Mouse (Mus musculus) MN1 (cell line): ENCODE results near the gene Gnb1l.

Experiments used
- DNase-seq: peaks from one replicate; pipeline ENCODE4 v3.0.0-alpha.2; 2016; ENCODE audit warnings: low spot score

Gnb1l gene

DNA sequence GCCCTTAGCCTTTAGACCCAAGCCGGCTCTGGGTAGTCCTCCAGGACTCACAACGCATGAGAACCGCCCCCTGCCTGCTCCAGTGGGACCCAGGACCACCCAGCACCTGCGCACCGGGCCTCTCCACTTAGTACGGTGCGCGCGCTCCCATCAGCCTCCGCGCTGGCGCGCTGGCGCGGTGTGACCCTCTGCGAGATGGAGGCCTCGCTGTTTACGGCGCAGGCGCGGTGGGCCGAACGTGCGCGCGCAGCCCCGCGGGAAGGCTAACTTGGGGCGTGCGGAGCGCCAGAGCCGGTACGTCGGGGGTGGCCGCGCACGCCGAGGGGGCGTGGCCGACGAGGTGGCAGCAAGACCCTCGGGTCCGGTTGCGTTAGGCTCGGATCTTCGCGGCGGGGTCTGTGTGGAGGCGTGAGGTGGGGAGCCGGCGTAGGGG is at the start of gene Gnb1l, which contains the start of gene Rtl10:
Gene Gnb1l, plus strand, starts transcription at position 156 of the 433 bp plus-strand sequence.
Gene Rtl10, plus strand, starts transcription at position 344 of the 433 bp plus-strand sequence.
- peak; percentile 95 for DNase-seq

DNA sequence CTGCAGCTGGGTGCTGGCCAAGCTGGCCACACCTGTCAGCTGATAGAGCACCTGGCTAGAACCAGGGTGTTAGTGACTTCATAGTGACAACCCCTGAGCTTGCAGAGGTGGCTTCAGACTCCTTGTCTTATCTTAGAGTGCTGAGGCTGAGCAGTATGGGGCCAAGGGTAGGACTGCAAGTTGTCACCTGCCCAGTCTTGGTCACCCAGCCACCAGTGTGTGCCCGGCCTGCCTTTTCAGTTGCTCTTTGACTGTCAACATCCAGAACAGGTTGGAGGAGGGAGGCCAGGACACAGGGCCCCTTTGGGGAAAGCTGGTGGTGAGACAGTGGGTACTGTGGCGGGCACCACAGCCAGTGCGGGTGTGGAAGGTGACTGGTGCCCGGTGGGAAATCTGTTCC is 49.5 kb upstream of the Gnb1l start:
- DNase-seq, result no peak

DNA sequence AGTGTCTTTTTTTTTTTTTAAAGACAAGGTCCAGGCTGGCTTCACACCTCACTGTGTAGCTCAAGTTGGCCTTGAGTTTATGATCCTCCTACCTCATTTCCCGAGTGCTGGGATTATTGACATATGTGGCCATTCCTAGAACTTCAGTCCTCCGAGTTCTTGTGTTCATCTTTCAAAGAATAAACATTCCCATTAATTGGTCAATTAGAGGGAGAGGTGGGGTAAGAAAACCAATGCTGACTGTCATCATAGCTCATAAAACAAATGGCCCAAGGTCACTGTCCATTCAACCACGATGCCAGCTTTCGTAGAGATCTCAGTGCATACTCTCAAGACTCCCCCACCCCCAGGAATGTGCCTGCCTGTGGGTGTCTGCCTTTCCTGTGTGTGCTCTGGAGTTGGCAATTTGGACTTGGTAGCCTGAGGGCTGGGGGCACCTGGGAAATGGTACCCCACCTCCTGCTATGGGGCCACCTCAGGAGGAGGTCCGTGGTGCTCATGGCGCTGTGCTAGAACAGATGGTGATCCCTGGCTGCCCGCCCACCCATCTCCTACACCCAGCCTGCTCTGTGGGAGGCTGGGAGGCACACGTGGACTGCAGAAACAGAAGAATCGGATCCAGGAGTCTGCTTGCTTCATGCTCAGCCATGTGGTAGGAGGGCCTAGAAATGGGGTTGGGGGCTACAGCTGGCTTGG is 46.9 kb upstream of the Gnb1l start:
- no peak for DNase-seq

DNA sequence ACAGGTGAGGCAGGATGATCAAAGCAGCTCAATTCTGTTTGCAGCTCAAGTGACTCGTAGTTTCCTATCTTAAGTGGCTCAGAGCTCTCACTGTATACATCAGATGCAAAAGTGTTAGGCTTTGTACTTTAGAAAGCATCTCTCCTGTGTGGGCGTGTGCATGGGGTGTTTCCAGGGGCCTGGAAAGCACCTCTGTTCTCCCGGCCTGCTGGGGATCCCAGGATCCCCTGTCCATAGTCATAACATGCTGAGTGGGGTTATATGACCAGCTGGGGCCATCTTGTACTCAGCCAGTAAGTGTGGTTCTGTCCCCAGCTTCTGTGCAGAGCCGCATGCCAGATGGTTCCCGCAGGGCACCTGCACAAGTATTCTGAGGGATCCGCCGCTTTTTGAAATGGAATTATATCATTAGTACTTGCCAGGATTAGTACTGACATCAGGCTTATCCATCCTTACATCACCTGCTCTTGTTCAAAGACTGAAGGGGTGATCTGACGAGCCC is 46.1 kb upstream of the Gnb1l start:
- DNase-seq, result no peak

DNA sequence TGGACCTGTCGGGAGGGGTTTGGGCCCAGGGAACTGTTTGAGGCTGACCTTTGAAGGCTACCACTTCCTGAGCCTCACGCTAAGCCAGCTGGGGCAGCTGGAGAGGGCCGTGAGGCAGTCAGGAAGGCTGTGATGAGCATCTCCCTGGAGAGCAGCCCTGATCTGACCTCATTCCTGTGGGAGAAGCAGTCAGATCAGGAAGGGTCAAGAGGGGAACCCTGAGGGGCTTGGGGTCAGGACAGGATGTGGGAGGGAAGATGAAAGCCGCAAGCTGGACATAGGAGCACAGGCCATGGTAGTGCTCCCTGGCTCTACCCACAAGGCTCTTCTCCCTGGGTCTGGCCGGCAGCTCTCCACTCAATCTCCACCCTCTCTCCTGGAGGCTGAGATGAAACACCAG is 44.7 kb upstream of the Gnb1l start:
- DNase-seq, result no peak

DNA sequence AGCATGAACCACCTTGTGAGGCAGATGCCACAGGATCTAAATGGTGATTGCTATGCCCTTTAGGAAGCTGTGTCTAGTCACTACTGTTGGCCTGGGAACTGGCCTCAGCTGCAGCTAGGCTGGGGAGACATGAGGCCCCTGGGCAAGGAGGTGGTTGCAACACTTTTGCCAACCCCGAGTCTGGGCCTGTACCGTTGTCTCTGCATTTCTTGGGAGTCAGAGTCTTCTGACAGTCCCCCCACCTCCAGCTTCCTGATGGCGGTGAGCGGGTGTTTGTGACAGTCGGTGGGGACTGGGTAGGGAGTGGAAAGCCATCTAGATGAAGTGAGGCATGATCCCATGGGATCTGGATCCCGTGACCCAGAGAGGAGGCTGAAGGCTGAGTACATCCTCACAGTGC is 43.1 kb upstream of the Gnb1l start:
- DNase-seq, result no peak

DNA sequence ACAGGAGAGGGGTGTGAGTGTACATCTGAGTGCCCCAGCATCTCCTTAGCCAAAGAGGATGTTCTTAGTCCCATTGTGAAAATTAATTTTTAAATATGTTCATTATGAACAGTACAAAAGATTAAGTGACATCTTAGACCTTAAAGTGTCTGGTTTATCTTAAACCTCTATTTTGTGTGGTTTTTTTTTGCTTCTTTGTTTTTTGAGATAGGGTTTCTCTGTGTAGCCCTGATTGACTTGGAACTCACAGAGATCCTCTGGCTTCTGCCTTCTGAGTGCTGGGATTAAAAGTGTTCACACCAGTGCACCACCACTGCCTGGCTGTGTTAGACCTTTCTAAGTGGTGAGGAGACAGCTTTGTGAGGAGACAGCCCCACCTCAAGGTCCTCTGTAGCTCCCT is 39.9 kb upstream of the Gnb1l start:
- no peak for DNase-seq

DNA sequence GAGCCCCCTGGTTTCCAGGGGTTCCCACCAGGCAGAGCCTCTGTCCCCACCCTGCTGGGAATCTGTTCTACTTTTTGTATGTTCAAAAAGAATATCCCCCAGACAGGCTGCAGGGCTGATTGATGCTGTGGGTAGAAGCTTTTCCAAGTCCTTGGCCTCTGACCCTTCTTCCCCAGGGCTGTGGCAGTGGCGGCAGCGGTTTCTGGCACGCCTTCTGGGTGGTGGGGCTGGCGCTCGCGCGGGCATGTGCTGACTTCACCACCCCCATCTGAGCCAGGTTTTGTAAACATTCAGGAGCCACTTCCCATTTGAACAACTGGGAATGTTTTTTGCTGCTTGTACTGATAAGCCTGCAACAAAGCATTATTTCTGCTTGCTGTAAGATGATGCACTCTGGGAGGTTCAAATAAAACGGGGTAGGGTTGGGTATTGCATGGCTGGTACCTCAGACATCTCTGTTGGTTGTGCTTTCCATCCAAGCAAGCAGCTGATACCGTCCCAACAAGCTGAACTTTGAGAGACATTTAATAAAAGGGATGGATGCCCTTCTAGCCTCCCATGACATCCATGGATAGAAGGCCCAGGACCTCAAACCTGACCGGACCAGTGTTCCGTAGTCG is 39.1 kb upstream of the Gnb1l start:
- DNase-seq, result peak; percentile 31

DNA sequence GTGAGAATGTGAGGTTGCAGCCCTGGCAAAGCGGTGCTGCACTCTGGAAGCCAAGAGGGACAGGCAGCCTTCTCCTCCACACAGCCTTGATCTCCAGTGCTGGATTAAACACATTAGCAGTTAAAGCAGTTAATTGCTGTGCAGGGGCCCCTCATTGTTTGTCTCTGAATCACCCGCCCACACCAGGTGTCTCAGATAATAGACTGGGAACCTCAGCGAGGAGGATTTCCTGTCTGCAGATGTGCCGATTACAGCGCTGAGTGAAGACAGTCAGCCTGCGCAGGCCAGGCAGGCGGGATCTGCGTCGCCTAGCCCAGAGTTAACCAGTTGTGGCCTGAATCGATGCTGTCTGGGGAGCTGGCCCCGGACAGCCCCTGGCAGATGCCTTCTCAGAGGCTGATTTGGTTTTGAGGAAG is 38.5 kb upstream of the Gnb1l start:
- DNase-seq, result peak; percentile 87

DNA sequence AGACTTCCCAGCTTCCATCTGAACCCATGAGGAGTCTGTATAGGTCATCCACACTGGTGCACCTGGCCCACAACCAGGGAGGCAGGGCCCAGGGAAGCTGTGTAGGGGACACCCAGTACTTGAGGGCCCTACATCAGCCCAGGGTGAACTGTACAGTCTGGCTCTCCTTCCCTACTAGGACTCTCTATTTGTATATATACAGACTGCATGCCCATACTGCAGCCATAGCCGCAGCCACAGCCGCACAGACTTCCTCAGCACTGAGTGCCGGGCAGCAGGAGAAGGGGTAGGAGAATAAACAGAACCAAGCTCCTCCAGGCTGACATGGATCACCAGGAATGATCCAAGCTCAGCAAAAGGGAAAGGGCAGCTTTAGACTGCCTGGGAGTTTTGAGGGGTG is 37.7 kb upstream of the Gnb1l start:
- DNase-seq, result no peak

DNA sequence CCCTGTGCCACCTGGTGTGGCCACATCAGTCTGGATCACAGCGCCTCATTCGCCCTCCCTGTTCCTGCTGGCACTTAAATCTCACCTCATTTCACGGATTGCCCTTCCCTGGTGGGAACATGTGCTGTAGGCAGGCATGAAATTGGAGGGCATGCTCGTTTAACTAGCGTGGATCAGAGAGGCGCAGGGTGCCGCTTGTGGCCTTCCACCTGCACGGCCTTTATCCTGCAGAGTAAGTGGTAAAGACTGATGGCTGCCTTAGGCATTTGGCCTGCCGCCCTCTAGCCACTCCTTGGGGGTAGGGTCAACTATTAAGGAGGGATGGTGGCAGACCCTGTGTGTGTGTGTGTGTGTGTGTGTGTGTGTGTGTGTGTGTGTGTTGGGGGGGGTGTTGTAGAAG is 36.5 kb upstream of the Gnb1l start:
- no peak for DNase-seq

DNA sequence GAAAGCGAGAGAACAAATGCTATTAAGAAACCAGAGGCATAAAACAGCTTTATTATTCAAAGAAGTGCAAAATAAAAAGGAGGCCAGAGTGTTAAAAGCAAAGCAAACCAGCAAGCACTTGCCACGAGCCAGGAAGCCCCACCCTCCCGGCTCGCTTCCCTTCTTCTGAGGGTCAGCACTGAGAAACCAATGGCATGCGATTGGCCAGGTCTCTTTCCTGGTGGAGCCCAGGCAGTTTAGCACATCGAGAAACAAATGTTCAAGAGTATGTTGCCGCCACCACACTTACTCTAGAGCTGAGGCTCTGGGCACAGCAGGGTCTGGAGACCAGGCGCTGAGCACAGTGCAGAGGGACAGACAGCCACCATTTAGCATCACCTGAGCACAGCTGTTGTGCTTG is 35.9 kb upstream of the Gnb1l start:
- DNase-seq, result no peak

DNA sequence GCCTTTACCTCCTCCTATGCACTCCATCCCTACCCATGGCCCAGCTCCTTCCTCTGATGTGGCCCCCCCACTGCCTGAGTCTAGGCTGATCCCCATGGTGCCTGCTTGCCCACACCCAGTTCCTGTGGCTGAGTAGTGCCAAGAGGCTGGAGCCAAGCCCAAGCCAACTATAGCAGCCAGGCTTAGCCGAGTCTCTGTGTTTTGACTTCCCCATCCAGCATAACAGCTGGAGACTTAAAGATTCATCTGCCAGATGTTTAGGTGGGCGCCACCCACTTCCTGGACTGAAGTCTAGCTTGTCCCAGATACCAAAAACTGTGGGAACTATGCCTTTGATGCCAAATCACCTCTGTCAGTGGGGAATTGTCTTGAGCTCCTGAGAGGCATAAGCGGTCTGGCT is 34.2 kb upstream of the Gnb1l start:
- DNase-seq, result no peak

DNA sequence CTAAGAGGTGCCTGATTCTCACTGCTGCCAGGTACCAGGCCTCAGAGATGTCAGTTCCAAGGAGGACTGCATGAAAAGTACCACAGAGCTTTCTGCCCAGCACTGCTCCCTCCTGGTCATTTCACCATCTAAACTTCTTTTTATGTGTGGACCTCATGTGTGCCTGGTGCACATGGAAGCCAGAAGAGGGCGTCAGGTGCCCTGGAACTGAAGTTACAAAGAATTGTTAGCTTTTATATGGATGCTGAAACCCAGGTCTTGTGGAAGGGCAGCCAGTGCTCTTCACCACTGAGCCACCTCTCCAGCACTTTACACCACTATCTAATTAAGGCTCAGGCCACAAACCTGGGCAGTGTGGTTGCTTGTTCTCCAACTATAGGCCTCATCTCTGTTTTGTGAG is 27.7 kb upstream of the Gnb1l start:
- DNase-seq, result no peak

DNA sequence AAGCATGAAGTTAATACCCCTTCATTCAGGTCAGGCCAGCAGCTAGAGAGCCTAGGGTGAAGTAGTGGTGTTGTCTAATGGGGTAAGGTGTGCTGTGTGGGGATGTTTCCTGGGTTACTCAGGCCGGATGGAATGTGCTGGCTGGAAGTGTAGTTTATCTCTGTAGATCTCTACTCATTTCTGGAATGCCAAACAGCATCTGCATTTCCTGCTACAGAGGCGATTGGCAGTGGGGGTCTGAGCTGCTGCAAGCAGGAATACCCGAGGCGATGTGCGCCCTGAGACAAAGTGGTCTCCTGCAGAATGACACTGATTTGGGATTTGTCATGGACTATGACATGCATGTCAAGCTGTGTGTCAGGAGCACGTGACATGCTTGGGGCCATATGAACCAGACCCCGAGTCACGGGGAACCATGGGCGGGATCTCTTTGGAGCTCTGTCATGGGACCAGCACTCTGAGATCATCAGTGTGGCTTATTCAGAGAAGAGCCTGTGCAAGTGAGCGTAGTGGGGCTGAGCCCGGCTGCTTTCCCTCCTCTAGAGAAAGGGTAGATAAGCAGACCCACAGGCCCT is 27.0 kb upstream of the Gnb1l start:
- no peak for DNase-seq

DNA sequence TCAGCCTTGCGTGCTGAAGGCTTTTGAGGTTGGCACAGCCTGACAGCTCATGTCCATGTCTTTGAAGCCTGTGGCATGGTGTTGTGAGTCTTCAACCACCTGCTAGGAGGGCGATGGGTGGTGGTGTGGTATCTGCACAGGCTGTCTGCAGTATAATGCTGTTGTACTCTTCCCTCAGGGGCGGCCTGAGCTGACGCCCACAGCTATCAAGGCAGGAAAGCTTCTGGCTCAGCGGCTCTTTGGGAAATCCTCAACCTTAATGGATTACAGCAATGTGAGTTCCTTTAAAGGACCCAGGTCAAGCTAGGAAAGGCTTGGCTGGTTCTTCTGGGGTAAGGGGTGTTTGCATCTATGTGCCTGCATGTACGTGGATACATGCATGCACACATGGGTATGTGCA is 26.5 kb upstream of the Gnb1l start:
- DNase-seq, result no peak

DNA sequence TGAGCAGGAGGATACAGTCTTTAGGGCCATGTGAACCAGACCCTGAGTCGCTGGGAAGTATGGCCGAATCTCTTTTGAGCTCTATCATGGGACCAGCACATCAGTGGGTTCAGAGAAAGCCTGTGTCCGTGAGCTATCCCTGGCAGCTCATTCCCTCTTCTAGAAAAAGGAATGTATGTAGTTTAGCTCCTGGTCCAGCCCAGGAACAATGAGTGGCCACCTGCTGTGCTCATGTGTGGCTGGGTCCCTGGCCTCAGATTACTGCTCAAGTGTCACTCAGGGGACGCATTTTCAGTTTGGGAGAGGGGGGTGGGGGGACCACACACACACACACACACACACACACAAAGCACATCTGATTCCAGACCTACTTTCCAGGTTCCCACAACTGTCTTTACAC is 26.1 kb upstream of the Gnb1l start:
- DNase-seq, result no peak

DNA sequence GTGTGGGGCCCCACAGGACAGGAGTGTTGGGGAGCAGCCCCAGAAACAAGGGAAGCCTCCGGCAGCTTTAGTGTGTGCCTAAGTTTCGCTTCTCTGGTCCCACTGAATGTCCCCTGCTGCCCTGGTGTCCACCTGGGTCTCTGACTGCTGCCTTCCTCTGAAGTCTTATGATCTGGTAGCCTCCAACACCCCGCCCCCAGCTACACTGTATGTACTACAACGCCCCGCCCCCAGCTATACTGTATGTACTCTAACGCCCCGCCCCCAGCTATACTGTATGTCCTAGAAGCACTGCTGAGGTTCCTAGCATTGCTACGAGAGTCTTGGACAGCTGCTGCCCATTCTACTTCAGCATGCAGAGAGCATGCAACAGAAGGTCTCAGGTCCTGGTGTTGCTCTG is 25.5 kb upstream of the Gnb1l start:
- DNase-seq, result no peak

DNA sequence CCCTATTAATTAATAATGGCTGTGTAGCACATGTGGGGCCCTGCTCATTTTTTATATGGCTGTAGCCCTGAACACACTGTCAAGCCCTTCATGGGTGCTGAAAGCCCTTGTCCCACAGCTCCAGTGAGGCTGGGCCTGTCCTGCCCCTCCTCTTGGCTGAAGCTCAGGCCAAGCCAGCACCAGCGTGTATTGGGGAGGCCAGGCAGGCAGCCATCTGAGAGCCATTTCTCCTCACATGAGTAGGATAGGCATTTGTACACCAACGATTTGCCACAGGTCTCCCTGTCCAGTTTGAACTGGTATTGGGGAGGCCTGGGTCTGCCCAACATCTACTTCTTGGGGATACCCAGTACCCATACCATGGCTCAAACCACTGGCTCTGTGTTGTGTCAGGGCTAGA is 24.5 kb upstream of the Gnb1l start:
- DNase-seq, result no peak

DNA sequence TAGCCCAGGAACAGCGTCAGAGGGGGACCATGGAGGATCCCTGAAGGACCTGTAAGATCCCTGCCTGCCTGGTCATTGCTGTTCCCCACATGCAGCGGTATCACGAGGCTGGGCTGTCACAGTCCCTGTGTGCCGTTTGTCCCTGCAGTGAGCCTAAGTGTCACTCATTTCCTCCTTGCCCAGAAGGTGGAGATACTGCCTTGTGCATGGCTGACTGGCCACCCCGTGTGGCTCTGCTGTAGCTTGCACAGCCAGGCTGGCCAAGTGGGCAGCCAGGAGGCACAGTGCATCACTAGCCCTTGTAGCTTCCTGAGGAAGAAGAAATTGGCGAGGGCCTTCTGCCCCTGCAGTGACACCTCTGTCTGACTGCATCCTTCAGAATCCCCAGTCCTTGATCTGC is 20.5 kb upstream of the Gnb1l start:
- no peak for DNase-seq

DNA sequence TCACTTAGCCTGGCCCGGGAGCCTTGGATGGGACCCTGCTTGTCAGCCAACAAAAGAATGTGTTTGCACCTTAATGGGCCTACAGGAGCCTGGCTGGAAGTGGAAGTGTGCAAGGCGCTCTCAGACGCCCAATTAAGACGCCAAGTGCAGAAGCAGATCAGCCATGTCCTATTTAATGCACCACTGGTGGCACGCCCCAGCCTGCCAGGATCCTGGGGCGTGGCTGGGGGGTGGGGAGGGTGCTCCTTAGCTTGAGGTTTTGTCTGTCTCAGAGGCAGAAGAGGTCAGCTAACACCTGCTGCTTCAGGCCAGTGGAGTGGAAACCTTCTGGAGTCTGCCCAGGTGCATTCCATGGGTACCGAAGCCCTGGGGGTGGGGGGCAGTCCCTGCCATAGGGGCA is 18.8 kb upstream of the Gnb1l start:
- DNase-seq, result peak; percentile 38

DNA sequence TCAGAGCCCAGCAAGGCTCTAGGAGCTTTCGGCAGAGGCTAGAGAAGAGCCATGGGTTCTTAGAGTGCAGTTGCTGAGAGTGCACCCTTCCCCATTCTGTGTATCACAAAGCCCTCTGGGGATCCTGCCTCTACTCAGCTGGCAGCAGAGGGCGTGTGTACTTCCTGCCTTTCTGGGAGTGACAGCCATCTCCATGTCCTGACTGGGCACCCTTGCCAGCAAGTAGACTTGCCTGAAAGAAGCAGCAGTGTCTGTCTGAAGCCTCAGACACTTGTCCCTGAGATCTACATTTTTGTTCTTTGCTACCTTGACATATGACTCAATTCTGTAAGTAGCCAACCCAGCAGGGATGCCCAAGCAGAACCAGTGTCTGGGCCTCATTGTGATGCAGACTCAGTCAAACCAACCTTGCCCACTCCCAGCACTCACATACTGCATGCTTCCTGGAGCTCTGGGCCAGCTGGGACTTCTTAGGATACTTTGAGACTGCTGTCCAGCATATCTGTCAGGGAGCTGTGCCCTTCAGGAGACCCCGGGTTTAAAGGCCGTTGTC is 17.5 kb upstream of the Gnb1l start:
- no peak for DNase-seq

DNA sequence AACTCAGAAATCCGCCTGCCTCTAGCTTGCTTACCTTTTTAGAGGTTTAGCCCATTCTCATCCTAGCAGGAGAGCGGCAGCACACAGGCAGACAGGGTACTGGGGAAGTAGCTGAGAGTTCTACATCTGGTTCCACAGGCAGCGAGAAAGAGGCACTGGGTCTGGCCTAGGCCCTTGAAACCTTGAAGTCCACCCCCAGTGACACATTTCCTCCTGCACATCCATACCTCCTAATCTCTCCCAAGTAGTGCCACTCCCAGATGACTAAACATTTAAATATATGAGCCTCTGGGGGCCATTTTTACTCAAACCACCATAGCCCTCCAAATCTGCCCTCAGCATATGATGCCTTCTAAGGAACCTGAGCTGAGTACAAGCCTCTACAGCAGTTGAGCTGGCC is 16.1 kb upstream of the Gnb1l start:
- DNase-seq, result no peak
